Mouse (Mus musculus) lung, postnatal 0 days (tissue): ENCODE measurements around the gene Ltbp1. TPM values are rescaled to one million over a fixed set of nuclear protein-coding genes. Genes with fewer than 3 reads are reported as not detected.
A peak's percentile ranks its signal among the peaks of the same experiment; 100 is the strongest.

Source experiments
- ATAC-seq: fragments of 200-750 bp; cut with Nextera tagmentation; 2 replicates; pipeline ENCODE4 v1.8.0; 2017; ENCODE audit warnings: moderate library complexity
- DNase-seq: peaks from one replicate; pipeline ENCODE4 v3.0.0-alpha.2; 2016; ENCODE audit warnings: low spot score
- H3K27ac ChIP-seq: fragments of 300-500 bp; sonication (generic); 2 replicates; pipeline ENCODE4 v1.5.1; 2014; ENCODE audit warnings: antibody characterized with exemption, mild to moderate bottlenecking, low read length, mixed read lengths
- H3K27me3 ChIP-seq: fragments of 300-500 bp; sonication (generic); replicated peaks from 2 replicates; pipeline ENCODE4 v1.6.1; 2014; ENCODE audit warnings: low read length, mixed read lengths; ENCODE audit not compliant: insufficient read depth
- H3K36me3 ChIP-seq: fragments of 300-500 bp; sonication (generic); 2 replicates; pipeline ENCODE4 v1.6.1; 2014; ENCODE audit warnings: low read length, mixed read lengths; ENCODE audit not compliant: insufficient read depth
- H3K4me1 ChIP-seq: fragments of 300-500 bp; sonication (generic); 2 replicates; pipeline ENCODE4 v1.6.1; 2014; ENCODE audit warnings: antibody characterized with exemption, low read depth, low read length, mixed read lengths; ENCODE audit not compliant: insufficient read depth
- H3K4me2 ChIP-seq: fragments of 300-500 bp; sonication (generic); replicated peaks from 2 replicates; pipeline ENCODE4 v1.6.1; 2014; ENCODE audit warnings: low read depth, mild to moderate bottlenecking, low read length, moderate library complexity, mixed read lengths
- H3K4me3 ChIP-seq: fragments of 300-500 bp; sonication (generic); 2 replicates; pipeline ENCODE4 v1.5.1; 2014; ENCODE audit warnings: low read depth, low read length
- H3K9ac ChIP-seq: fragments of 300-500 bp; sonication (generic); replicated peaks from 2 replicates; pipeline ENCODE4 v1.6.1; 2014; ENCODE audit warnings: low read depth, mild to moderate bottlenecking
- H3K9me3 ChIP-seq: fragments of 300-500 bp; sonication (generic); 2 replicates; pipeline ENCODE4 v1.6.1; 2016; ENCODE audit warnings: low read length, mixed read lengths
- CTCF ChIP-seq: IDR thresholded peaks from 2 replicates; pipeline ENCODE4 v1.5.1; 2016; ENCODE audit warnings: antibody characterized with exemption, mild to moderate bottlenecking
- EP300 ChIP-seq: IDR thresholded peaks from 2 replicates; pipeline ENCODE4 v1.6.1; 2016; ENCODE audit warnings: antibody characterized with exemption, mild to moderate bottlenecking, control low read depth
- WGBS: fragments of 180-500 bp; shearing (Covaris S2); extraction: QIAGEN DNeasy Blood & Tissue Kit; methylation state at CpG from one replicate; pipeline ENCODE4 v1.1.7; 2014; 5-methylcytosine and 5-hydroxymethylcytosine counted together
- polyA plus RNA-seq: library from polyadenylated mRNA; unstranded; fragments of >200 nt; fragmentation: Nextera tagmentation; extraction: Ambion mirVana; gene quantifications from 2 replicates; pipeline ENCODE4 v1.2.1, GENCODE M21; 2015

The Ltbp1 gene
- polyA plus RNA-seq, 1 experiment from 2014 or later = 27.1 TPM

GRCm38 (mm10) chr17:75081401-75081800 is 76.0 kb downstream of the Ltbp1 start:
- no peak overlapping the region for H3K27ac ChIP-seq
- DNase-seq (no peak), ATAC-seq (no peak)

GRCm38 (mm10) chr17:75082449-75082848 is 77.1 kb downstream of the Ltbp1 start:
- H3K36me3 ChIP-seq = no peaks in the 10 kb centered on the region
- DNase-seq (no peak), ATAC-seq (no peak)
- H3K9ac ChIP-seq = no peak overlapping the region
- H3K9me3 ChIP-seq = no peaks in the 10 kb centered on the region
- no peak overlapping the region for H3K27ac ChIP-seq
- TF ChIP-seq CTCF (no peak), EP300 (no peak)
- no peak overlapping the region for H3K4me2 ChIP-seq
- H3K4me1 ChIP-seq = no peaks in the 10 kb centered on the region
- no peak overlapping the region for H3K4me3 ChIP-seq
- no peaks in the 10 kb centered on the region for H3K27me3 ChIP-seq

More at GRCm38 (mm10) chr17:75081401-75081800, 76.0 kb downstream of the Ltbp1 start:
- Histone ChIP-seq H3K9me3 (no peaks in the 10 kb centered on the region), H3K36me3 (no peaks in the 10 kb centered on the region), H3K4me3 (no peak overlapping the region), H3K27me3 (no peaks in the 10 kb centered on the region), H3K9ac (no peak overlapping the region), H3K4me2 (no peak overlapping the region), H3K4me1 (no peaks in the 10 kb centered on the region)
- 80% methylated on average over 2 of the region's 2 CpGs for WGBS
- TF ChIP-seq EP300 (no peak), CTCF (no peak)

- H3K9ac ChIP-seq = no peak overlapping the region
- no peak overlapping the region for H3K4me3 ChIP-seq
- no peaks in the 10 kb centered on the region for H3K9me3 ChIP-seq
- no peak overlapping the region for H3K27ac ChIP-seq
- ATAC-seq (peak; percentile 73), DNase-seq (peak; percentile 82)
- H3K36me3 ChIP-seq = no peaks in the 10 kb centered on the region
- no peaks in the 10 kb centered on the region for H3K4me1 ChIP-seq
- H3K27me3 ChIP-seq = no peaks in the 10 kb centered on the region
- 40% methylated on average over 10 of the region's 10 CpGs for WGBS
- no peak overlapping the region for H3K4me2 ChIP-seq
- TF ChIP-seq EP300 (no peak), CTCF (peak; percentile 75)
These were observed 82.1 kb downstream of the Ltbp1 start for GRCm38 (mm10) chr17:75087296-75087941.

GRCm38 (mm10) chr17:75088232-75088631 is 82.9 kb downstream of the Ltbp1 start:
- Histone ChIP-seq H3K4me2 (no peak overlapping the region), H3K9ac (no peak overlapping the region), H3K27ac (no peak overlapping the region), H3K4me3 (no peak overlapping the region), H3K9me3 (no peaks in the 10 kb centered on the region), H3K36me3 (no peaks in the 10 kb centered on the region), H3K4me1 (no peaks in the 10 kb centered on the region), H3K27me3 (no peaks in the 10 kb centered on the region)
- WGBS = 46% methylated on average over 4 of the region's 4 CpGs
- no peak for ATAC-seq
- DNase-seq = no peak
- TF ChIP-seq EP300 (no peak), CTCF (no peak)

GRCm38 (mm10) chr17:75088727-75089126 is 83.4 kb downstream of the Ltbp1 start:
- no peak overlapping the region for H3K27ac ChIP-seq
- H3K4me2 ChIP-seq = no peak overlapping the region
- H3K4me3 ChIP-seq = no peak overlapping the region
- WGBS = 70% methylated on average over 11 of the region's 11 CpGs
- DNase-seq = peak; percentile 45
- H3K36me3 ChIP-seq = no peaks in the 10 kb centered on the region
- no peak overlapping the region for H3K9ac ChIP-seq
- H3K4me1 ChIP-seq = no peaks in the 10 kb centered on the region
- ATAC-seq = no peak
- H3K9me3 ChIP-seq = no peaks in the 10 kb centered on the region
- no peaks in the 10 kb centered on the region for H3K27me3 ChIP-seq
- TF ChIP-seq CTCF (peak; percentile 31; the same call in 1 of the 2 replicates), EP300 (no peak)

GRCm38 (mm10) chr17:75090556-75090955 is 85.2 kb downstream of the Ltbp1 start:
- Histone ChIP-seq H3K27me3 (no peaks in the 10 kb centered on the region), H3K9me3 (no peaks in the 10 kb centered on the region), H3K4me2 (no peak overlapping the region), H3K4me3 (no peak overlapping the region), H3K27ac (no peak overlapping the region), H3K4me1 (no peaks in the 10 kb centered on the region), H3K36me3 (no peaks in the 10 kb centered on the region), H3K9ac (no peak overlapping the region)
- TF ChIP-seq EP300 (no peak), CTCF (no peak)
- ATAC-seq (no peak), DNase-seq (no peak)
- WGBS = 80% methylated on average over 6 of the region's 6 CpGs
